Mouse (Mus musculus) G1E (cell line): ENCODE results near the gene Tango6. TPM values are rescaled to one million over a fixed set of nuclear protein-coding genes. Genes with fewer than 3 reads are reported as not detected.

ENCODE experiments used
- ATAC-seq: 2 replicates; pipeline ENCODE4 v1.8.0; 2016; ENCODE audit warnings: mild to moderate bottlenecking; ENCODE audit not compliant: insufficient number of reproducible peaks, poor library complexity, low FRiP score, severe bottlenecking; ENCODE audit errors: extremely low read depth
- DNase-seq: peaks from one replicate; pipeline ENCODE4 v3.0.0; 2012; ENCODE audit warnings: low spot score
- H3K27me3 ChIP-seq: 2 replicates; pipeline ENCODE4 v1.6.1; 2012; ENCODE audit warnings: mild to moderate bottlenecking, low read length, inconsistent platforms; ENCODE audit not compliant: insufficient read depth
- H3K36me3 ChIP-seq: replicated peaks from 2 replicates; pipeline ENCODE3; 2012; ENCODE audit warnings: mild to moderate bottlenecking, inconsistent platforms
- H3K4me1 ChIP-seq: 2 replicates; pipeline ENCODE4 v1.6.1; 2012; ENCODE audit warnings: low read depth, low read length, inconsistent platforms, mixed read lengths; ENCODE audit not compliant: insufficient read depth
- H3K4me3 ChIP-seq: 2 replicates; pipeline ENCODE4 v1.5.1; 2012; ENCODE audit warnings: low read depth, mild to moderate bottlenecking, inconsistent platforms, low read length, moderate library complexity, mixed read lengths
- H3K9me3 ChIP-seq: replicated peaks from 2 replicates; pipeline ENCODE4 v1.6.1; 2012; ENCODE audit warnings: inconsistent platforms
- CTCF ChIP-seq: IDR thresholded peaks from 2 replicates; pipeline ENCODE4 v1.5.1; 2012; ENCODE audit warnings: low read depth, low read length, inconsistent platforms, mixed read lengths
- GATA1 ChIP-seq: IDR thresholded peaks from 2 replicates; pipeline ENCODE4 v1.6.1; 2012; ENCODE audit warnings: borderline replicate concordance, low read length, inconsistent platforms, mixed read lengths
- GATA2 ChIP-seq: IDR thresholded peaks from 2 replicates; pipeline ENCODE4 v1.6.1; 2012; ENCODE audit warnings: low read depth, low read length, inconsistent platforms, borderline replicate concordance
- POLR2AphosphoS5 ChIP-seq: IDR thresholded peaks from 2 replicates; pipeline ENCODE4 v1.6.1; 2012; ENCODE audit warnings: low read depth, low read length, inconsistent platforms; ENCODE audit not compliant: insufficient replicate concordance
- TAL1 ChIP-seq: conservative IDR thresholded peaks from 2 replicates; pipeline ENCODE4 v1.6.1; 2012; ENCODE audit warnings: low read depth, low read length, inconsistent platforms, mixed read lengths
- polyA plus RNA-seq: library from polyadenylated mRNA; stranded (reverse); fragments of >175 nt; gene quantifications from 2 replicates; pipeline ENCODE4 v1.2.3, GENCODE M21; 2012
- total RNA-seq, 2 experiments: library from RNA; stranded (forward) in 1 of 2; stranded (reverse) in 1 of 2; fragments of 200-1000 nt in 1 of 2; fragments of >200 nt in 1 of 2; fragmentation: Nextera tagmentation in 1 of 2; gene quantifications; 2 replicates each; pipeline ENCODE4 v1.2.3; 2014 to 2017

Gene Tango6
- total and polyA plus RNA-seq, 3 experiments: 2.0 to 6.5 (median 2.7) TPM

- Histone ChIP-seq H3K4me3 (no peak overlapping the region), H3K27me3 (no peaks in the 10 kb centered on the region), H3K36me3 (peaks cover 45% of the 10 kb centered on the region), H3K4me1 (no peaks in the 10 kb centered on the region), H3K9me3 (no peaks in the 10 kb centered on the region)
- DNase-seq (no peak), ATAC-seq (no peak)
- TF ChIP-seq TAL1 (no peak), POLR2AphosphoS5 (no peak), GATA1 (no peak), GATA2 (no peak), CTCF (no peak)
Observed at GRCm38 (mm10) chr8:106723921-106724320, 41.1 kb downstream of the Tango6 start.

GRCm38 (mm10) chr8:106726551-106726950 lies 43.7 kb downstream of the Tango6 start:
- DNase-seq (no peak), ATAC-seq (no peak)
- Histone ChIP-seq H3K4me3 (no peak overlapping the region), H3K9me3 (no peaks in the 10 kb centered on the region), H3K36me3 (peaks cover 44% of the 10 kb centered on the region), H3K4me1 (no peaks in the 10 kb centered on the region), H3K27me3 (no peaks in the 10 kb centered on the region)
- TF ChIP-seq POLR2AphosphoS5: no peak
- no peak for TF ChIP-seq GATA2

GRCm38 (mm10) chr8:106727241-106727835 lies 44.5 kb downstream of the Tango6 start:
- peaks cover 46% of the 10 kb centered on the region for H3K36me3 ChIP-seq
- H3K4me1 ChIP-seq: no peaks in the 10 kb centered on the region
- H3K27me3 ChIP-seq: no peaks in the 10 kb centered on the region
- H3K4me3 ChIP-seq: no peak overlapping the region
- DNase-seq (no peak), ATAC-seq (no peak)
- no peaks in the 10 kb centered on the region for H3K9me3 ChIP-seq
- TF ChIP-seq GATA2: no peak
- no peak for TF ChIP-seq TAL1
- TF ChIP-seq CTCF: no peak
- no peak for TF ChIP-seq POLR2AphosphoS5
- no peak for TF ChIP-seq GATA1

- peaks cover 40% of the 10 kb centered on the region for H3K36me3 ChIP-seq
- DNase-seq (no peak), ATAC-seq (no peak)
- H3K4me3 ChIP-seq: no peak overlapping the region
- no peaks in the 10 kb centered on the region for H3K27me3 ChIP-seq
- no peaks in the 10 kb centered on the region for H3K9me3 ChIP-seq
- H3K4me1 ChIP-seq: no peaks in the 10 kb centered on the region
- TF ChIP-seq CTCF: no peak
- TF ChIP-seq POLR2AphosphoS5: no peak
- TF ChIP-seq GATA1: no peak
- TF ChIP-seq GATA2: no peak
- TF ChIP-seq TAL1: no peak
Observed at GRCm38 (mm10) chr8:106727889-106728288, 45.0 kb downstream of the Tango6 start.

- Histone ChIP-seq H3K4me3 (no peak overlapping the region), H3K4me1 (peaks cover 2% of the 10 kb centered on the region; the same call in 1 of the 2 replicates), H3K36me3 (peaks cover 36% of the 10 kb centered on the region), H3K27me3 (no peaks in the 10 kb centered on the region), H3K9me3 (no peaks in the 10 kb centered on the region)
- DNase-seq (no peak), ATAC-seq (no peak)
- TF ChIP-seq POLR2AphosphoS5: no peak
- no peak for TF ChIP-seq GATA1
Observed at GRCm38 (mm10) chr8:106732921-106733320, 50.1 kb downstream of the Tango6 start.

GRCm38 (mm10) chr8:106733703-106734102 lies 50.8 kb downstream of the Tango6 start:
- Histone ChIP-seq H3K4me3 (no peak overlapping the region), H3K27me3 (no peaks in the 10 kb centered on the region), H3K36me3 (peaks cover 38% of the 10 kb centered on the region), H3K4me1 (peaks cover 2% of the 10 kb centered on the region; the same call in 1 of the 2 replicates), H3K9me3 (no peaks in the 10 kb centered on the region)
- DNase-seq: no peak
- no peak for TF ChIP-seq GATA1
- no peak for TF ChIP-seq CTCF
- TF ChIP-seq TAL1: no peak
- TF ChIP-seq GATA2: no peak
- ATAC-seq: no peak

GRCm38 (mm10) chr8:106734222-106734621 lies 51.4 kb downstream of the Tango6 start:
- ATAC-seq: no peak
- Histone ChIP-seq H3K36me3 (peaks cover 39% of the 10 kb centered on the region), H3K4me1 (peaks cover 2% of the 10 kb centered on the region; the same call in 1 of the 2 replicates), H3K4me3 (no peak overlapping the region), H3K27me3 (no peaks in the 10 kb centered on the region), H3K9me3 (no peaks in the 10 kb centered on the region)
- no peak for TF ChIP-seq GATA1
- DNase-seq: no peak
